Mouse (Mus musculus) forebrain, postnatal 0 days (tissue): ENCODE data around the gene Fh1. TPM values are rescaled to one million over a fixed set of nuclear protein-coding genes. Genes with fewer than 3 reads are reported as not detected.

Experiments
- ATAC-seq: fragments of 200-750 bp; cut with Nextera tagmentation; 2 replicates; pipeline ENCODE4 v1.8.0; 2017; ENCODE audit warnings: mild to moderate bottlenecking, moderate library complexity
- DNase-seq: peaks from one replicate; pipeline ENCODE4 v3.0.0-alpha.2; 2015
- H3K27ac ChIP-seq: fragments of 300-500 bp; sonication (generic); 2 replicates; pipeline ENCODE4 v1.5.1; 2014; ENCODE audit warnings: low read depth, mild to moderate bottlenecking, antibody characterized with exemption, low read length, moderate library complexity, mixed read lengths
- H3K27me3 ChIP-seq: fragments of 300-500 bp; sonication (generic); 2 replicates; pipeline ENCODE4 v1.6.1; 2014; ENCODE audit warnings: mild to moderate bottlenecking, low read length, mixed read lengths; ENCODE audit not compliant: insufficient read depth
- H3K36me3 ChIP-seq: fragments of 300-500 bp; sonication (generic); 2 replicates; pipeline ENCODE4 v1.6.1; 2014; ENCODE audit warnings: mild to moderate bottlenecking, moderate library complexity; ENCODE audit not compliant: insufficient read depth
- H3K4me1 ChIP-seq: fragments of 300-500 bp; sonication (generic); 2 replicates; pipeline ENCODE4 v1.6.1; 2014; ENCODE audit warnings: antibody characterized with exemption; ENCODE audit not compliant: insufficient read depth
- H3K4me2 ChIP-seq: fragments of 300-500 bp; sonication (generic); 2 replicates; pipeline ENCODE4 v1.6.1; 2014; ENCODE audit warnings: low read depth, mild to moderate bottlenecking, moderate library complexity
- H3K4me3 ChIP-seq: fragments of 300-500 bp; sonication (generic); 2 replicates; pipeline ENCODE4 v1.5.1; 2014; ENCODE audit warnings: low read depth, low read length, mixed read lengths
- H3K9ac ChIP-seq: fragments of 300-500 bp; sonication (generic); 2 replicates; pipeline ENCODE4 v1.6.1; 2014; ENCODE audit warnings: mild to moderate bottlenecking
- H3K9me3 ChIP-seq: fragments of 300-500 bp; sonication (generic); 2 replicates; pipeline ENCODE4 v1.6.1; 2016; ENCODE audit warnings: low read length
- CTCF ChIP-seq: sonication (generic); IDR thresholded peaks from 2 replicates; pipeline ENCODE4 v1.5.1; 2016; ENCODE audit warnings: antibody characterized with exemption, control low read depth, low read depth
- WGBS: fragments of 180-500 bp; shearing (Covaris S2); extraction: QIAGEN DNeasy Blood & Tissue Kit; methylation state at CpG from one replicate; pipeline ENCODE4 v1.1.7; 2014; 5-methylcytosine and 5-hydroxymethylcytosine counted together
- polyA plus RNA-seq: library from polyadenylated mRNA; unstranded; fragments of >200 nt; fragmentation: Nextera tagmentation; extraction: Ambion mirVana; gene quantifications from 2 replicates; pipeline ENCODE4 v1.2.1, GENCODE M21; 2015
- total RNA-seq: library from RNA; depleted of rRNA; stranded (reverse); fragments of >200 nt; gene quantifications from 2 replicates; pipeline ENCODE4 v1.2.3, GENCODE M21; 2014; rRNA removed

Gene Fh1
- total and polyA plus RNA-seq, 2 experiments from 2014 or later = 54.2 to 92.9 TPM

DNA sequence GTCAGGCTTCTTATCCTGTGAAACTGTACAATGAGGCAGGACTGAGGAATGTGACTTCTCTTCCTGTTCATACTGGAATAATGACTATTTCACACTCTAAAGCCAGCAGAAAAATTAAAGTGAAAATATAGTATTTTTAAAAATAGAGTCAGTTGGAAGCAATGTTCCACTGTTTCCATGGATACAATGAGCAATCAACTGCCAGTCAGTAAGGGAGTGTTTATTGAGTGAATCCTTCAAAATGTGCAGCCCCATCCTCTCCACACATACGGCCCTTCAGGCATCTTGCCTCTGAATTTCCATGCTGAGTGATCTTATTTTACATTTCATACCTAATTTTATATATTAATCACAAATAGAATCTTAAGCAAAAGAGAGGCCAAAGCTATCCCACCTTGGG is 74.8 kb downstream of the Fh1 start:
- TF ChIP-seq CTCF = no peak
- ATAC-seq = peak; percentile 84
- Histone ChIP-seq H3K36me3 (no peaks in the 10 kb centered on the region), H3K9ac (no peak overlapping the region), H3K27me3 (no peaks in the 10 kb centered on the region), H3K4me2 (no peak overlapping the region), H3K4me1 (peaks cover 4% of the 10 kb centered on the region; the same call in 1 of the 2 replicates), H3K4me3 (no peak overlapping the region), H3K27ac (peak overlapping the region; percentile 70; the same call in 1 of the 2 replicates), H3K9me3 (no peaks in the 10 kb centered on the region)
- DNase-seq = peak; percentile 52
- WGBS = 53% methylated on average over 1 of the region's 1 CpGs

Other genes starting within 250 kb of the Fh1 start
- gene Rgs7, start 133.1 kb downstream of the Fh1 start, total RNA-seq = 46.5 and 50.3 TPM in 2 replicates
- 36.2 and 46.1 TPM in 2 replicates for gene Rgs7, start 133.1 kb downstream of the Fh1 start, polyA plus RNA-seq
- gene Kmo, start 5.3 kb downstream of the Fh1 start, total RNA-seq = not detected in 2 replicates
- gene Kmo, start 5.3 kb downstream of the Fh1 start, polyA plus RNA-seq = not detected in 2 replicates
- gene Opn3, start 67.1 kb upstream of the Fh1 start, total RNA-seq = 6.8 and 9.0 TPM in 2 replicates
- gene Opn3, start 67.1 kb upstream of the Fh1 start, polyA plus RNA-seq = 4.8 and 6.4 TPM in 2 replicates
- 10.9 and 15.1 TPM in 2 replicates for gene Chml, start 67.3 kb upstream of the Fh1 start, total RNA-seq
- 1.4 and 2.2 TPM in 2 replicates for gene Chml, start 67.3 kb upstream of the Fh1 start, polyA plus RNA-seq
- gene Wdr64, start 73.0 kb upstream of the Fh1 start, total RNA-seq = not detected in 2 replicates
- gene Wdr64, start 73.0 kb upstream of the Fh1 start, polyA plus RNA-seq = not detected in 2 replicates